Mouse (Mus musculus) heart, postnatal 0 days (tissue): Measurements from ENCODE around the gene Hmgcl. TPM values are rescaled to one million over a fixed set of nuclear protein-coding genes. Genes with fewer than 3 reads are reported as not detected.
A peak's percentile ranks its signal among the peaks of the same experiment; 100 is the strongest.

Experiments
- ATAC-seq: fragments of 200-750 bp; cut with Nextera tagmentation; 2 replicates; pipeline ENCODE4 v1.8.0; 2017; ENCODE audit warnings: low read depth, moderate number of reproducible peaks, moderate library complexity; ENCODE audit not compliant: insufficient read depth
- DNase-seq: peaks from one replicate; pipeline ENCODE4 v3.0.0-alpha.2; 2016; ENCODE audit warnings: low spot score
- H3K27ac ChIP-seq: fragments of 300-500 bp; sonication (generic); 2 replicates; pipeline ENCODE4 v1.5.1; 2014; ENCODE audit warnings: low read depth, mild to moderate bottlenecking
- H3K27me3 ChIP-seq: fragments of 300-500 bp; sonication (generic); 2 replicates; pipeline ENCODE4 v1.6.1; 2014; ENCODE audit warnings: low read length, mixed read lengths; ENCODE audit not compliant: control insufficient read depth, insufficient read depth
- H3K36me3 ChIP-seq: fragments of 300-500 bp; sonication (generic); replicated peaks from 2 replicates; pipeline ENCODE4 v1.6.1; 2014; ENCODE audit warnings: low read length, mixed read lengths; ENCODE audit not compliant: control insufficient read depth, insufficient read depth
- H3K4me1 ChIP-seq: fragments of 300-500 bp; sonication (generic); 2 replicates; pipeline ENCODE4 v1.6.1; 2014; ENCODE audit warnings: antibody characterized with exemption; ENCODE audit not compliant: control insufficient read depth, insufficient read depth
- H3K4me2 ChIP-seq: fragments of 300-500 bp; sonication (generic); 2 replicates; pipeline ENCODE4 v1.6.1; 2014; ENCODE audit warnings: low read depth, mild to moderate bottlenecking, low read length, moderate library complexity
- H3K4me3 ChIP-seq: fragments of 300-500 bp; sonication (generic); 2 replicates; pipeline ENCODE4 v1.5.1; 2014; ENCODE audit warnings: low read depth, low read length
- H3K9ac ChIP-seq: fragments of 300-500 bp; sonication (generic); replicated peaks from 2 replicates; pipeline ENCODE4 v1.6.1; 2014; ENCODE audit warnings: low read depth, low read length, mixed read lengths
- H3K9me3 ChIP-seq: fragments of 300-500 bp; sonication (generic); replicated peaks from 2 replicates; pipeline ENCODE4 v1.6.1; 2016; ENCODE audit warnings: low read length; ENCODE audit not compliant: control insufficient read depth
- CTCF ChIP-seq: IDR thresholded peaks from 2 replicates; pipeline ENCODE4 v1.5.1; 2016; ENCODE audit warnings: antibody characterized with exemption, control low read depth, low read depth
- EP300 ChIP-seq: IDR thresholded peaks from 2 replicates; pipeline ENCODE4 v1.6.1; 2016; ENCODE audit warnings: antibody characterized with exemption, low read depth
- WGBS: fragments of 180-500 bp; shearing (Covaris S2); extraction: QIAGEN DNeasy Blood & Tissue Kit; methylation state at CpG from one replicate; pipeline ENCODE4 v1.1.7; 2014; 5-methylcytosine and 5-hydroxymethylcytosine counted together
- polyA plus RNA-seq: library from polyadenylated mRNA; unstranded; fragments of >200 nt; fragmentation: Nextera tagmentation; extraction: Ambion mirVana; gene quantifications from 2 replicates; pipeline ENCODE4 v1.2.1, GENCODE M21; 2015
- total RNA-seq: library from RNA; depleted of rRNA; stranded (reverse); fragments of >200 nt; gene quantifications from 2 replicates; pipeline ENCODE4 v1.2.3, GENCODE M21; 2014; ENCODE audit warnings: low replicate concordance

Gene Hmgcl
- total and polyA plus RNA-seq, 2 experiments from 2014 or later, result 48.8 to 101 TPM

GRCm38 (mm10) chr4:135967086-135967760 lies 21.0 kb downstream of the Hmgcl start:
- no peak overlapping the region for H3K4me3 ChIP-seq
- ATAC-seq, result no peak
- 90% methylated on average over 18 of the region's 18 CpGs for WGBS
- H3K9ac ChIP-seq, result no peak overlapping the region
- H3K9me3 ChIP-seq, result no peaks in the 10 kb centered on the region
- no peak overlapping the region for H3K4me2 ChIP-seq
- DNase-seq, result no peak
- H3K4me1 ChIP-seq, result peaks cover 7% of the 10 kb centered on the region; the same call in 1 of the 2 replicates
- no peaks in the 10 kb centered on the region for H3K27me3 ChIP-seq
- TF ChIP-seq EP300 (no peak), CTCF (no peak)
- peaks cover 45% of the 10 kb centered on the region for H3K36me3 ChIP-seq
- H3K27ac ChIP-seq, result no peak overlapping the region

- no peak for DNase-seq
- H3K27ac ChIP-seq, result no peak overlapping the region
- 72% methylated on average over 17 of the region's 19 CpGs for WGBS
Observed at GRCm38 (mm10) chr4:135968271-135968869, 22.1 kb downstream of the Hmgcl start.

GRCm38 (mm10) chr4:135969070-135969750 lies 23.0 kb downstream of the Hmgcl start:
- WGBS, result 87% methylated on average over 13 of the region's 13 CpGs

More at GRCm38 (mm10) chr4:135968271-135968869, 22.1 kb downstream of the Hmgcl start:
- TF ChIP-seq EP300 (no peak), CTCF (no peak)
- Histone ChIP-seq H3K36me3 (peaks cover 44% of the 10 kb centered on the region), H3K4me3 (no peak overlapping the region), H3K9me3 (no peaks in the 10 kb centered on the region), H3K4me2 (no peak overlapping the region), H3K9ac (no peak overlapping the region), H3K27me3 (no peaks in the 10 kb centered on the region), H3K4me1 (peaks cover 7% of the 10 kb centered on the region; the same call in 1 of the 2 replicates)
- ATAC-seq, result no peak

GRCm38 (mm10) chr4:135970585-135970984 lies 24.3 kb downstream of the Hmgcl start:
- ATAC-seq (no peak), DNase-seq (no peak)
- Histone ChIP-seq H3K4me1 (0 out of 2 replicates have a peak, but pooled peaks cover 7% of the 10 kb centered on the region), H3K27ac (no peak overlapping the region), H3K9ac (no peak overlapping the region), H3K36me3 (peaks cover 47% of the 10 kb centered on the region), H3K9me3 (no peaks in the 10 kb centered on the region), H3K4me2 (no peak overlapping the region), H3K27me3 (no peaks in the 10 kb centered on the region), H3K4me3 (no peak overlapping the region)
- TF ChIP-seq CTCF (no peak), EP300 (no peak)
- WGBS, result 90% methylated on average over 11 of the region's 11 CpGs

More at GRCm38 (mm10) chr4:135969070-135969750, 23.0 kb downstream of the Hmgcl start:
- H3K4me2 ChIP-seq, result no peak overlapping the region
- no peak overlapping the region for H3K4me3 ChIP-seq
- ATAC-seq (no peak), DNase-seq (no peak)
- peaks cover 44% of the 10 kb centered on the region for H3K36me3 ChIP-seq
- H3K9me3 ChIP-seq, result no peaks in the 10 kb centered on the region
- peaks cover 7% of the 10 kb centered on the region; the same call in 1 of the 2 replicates for H3K4me1 ChIP-seq
- H3K9ac ChIP-seq, result no peak overlapping the region
- TF ChIP-seq CTCF, result no peak
- no peak for TF ChIP-seq EP300
- no peaks in the 10 kb centered on the region for H3K27me3 ChIP-seq
- no peak overlapping the region for H3K27ac ChIP-seq

- DNase-seq (no peak), ATAC-seq (peak; percentile 17; the same call in 1 of the 2 replicates)
- under 1% methylated on average over 31 of the region's 35 CpGs for WGBS
- Histone ChIP-seq H3K36me3 (peaks cover 51% of the 10 kb centered on the region), H3K9ac (peak overlapping the region; percentile 80), H3K27me3 (no peaks in the 10 kb centered on the region), H3K4me1 (0 out of 2 replicates have a peak, but pooled peaks cover 7% of the 10 kb centered on the region), H3K9me3 (no peaks in the 10 kb centered on the region), H3K4me3 (peak overlapping the region; percentile 81), H3K27ac (peak overlapping the region; percentile 63), H3K4me2 (peak overlapping the region; percentile 82)
- TF ChIP-seq CTCF, result no peak
Observed at GRCm38 (mm10) chr4:135971805-135972555, 25.7 kb downstream of the Hmgcl start.
